Comparison of ENCODE assay signal across 27 mouse cellular contexts in genomic region chr2:157376995-157377394, GRCm38 (mm10). TPM values are rescaled to one million over a fixed set of nuclear protein-coding genes. Genes with fewer than 3 reads are reported as not detected.
DNase-seq lines count a peak whose midpoint lies in the region; ATAC-seq and TF ChIP-seq lines count a peak whose summit lies in the region.
"Had no signal": no experiment of that assay in that cellular context is flagged by ENCODE, and none has a peak within 500 bp of the region (broad histone marks: within the 10 kb centered on the region; RNA-seq: fewer than 3 reads in every experiment).

No protein-coding gene starts in this region.

- intact Hi-C loops in left cerebral cortex, postnatal 25 days (cut with DNase I) = no loop called here

- WGBS in hindbrain, embryonic 11.5 days = 44% methylated on average over 3 of the region's 3 CpGs
- 29% methylated on average over 3 of the region's 3 CpGs for WGBS in hindbrain, embryonic 14.5 days
- 58% methylated on average over 3 of the region's 3 CpGs for WGBS in small intestine, adult 2 months

- no peaks in the 10 kb centered on the region for H3K27me3 ChIP-seq in hindbrain, embryonic 11.5 days (ENCODE audit: control insufficient read depth, insufficient read depth, low read length)
- H3K27me3 ChIP-seq in hindbrain, embryonic 14.5 days (ENCODE audit: control insufficient read depth, insufficient read depth, low read length) = no peaks in the 10 kb centered on the region
- no peaks in the 10 kb centered on the region for H3K27me3 ChIP-seq in E14TG2a.4 (ENCODE audit: insufficient read depth, low read length)
- no peaks in the 10 kb centered on the region for H3K27me3 ChIP-seq in small intestine, adult 2 months (ENCODE audit: control insufficient read depth, insufficient read depth, low read length)
- H3K27me3 ChIP-seq: hindbrain, embryonic 15.5 days; Patski had no signal

- no peaks in the 10 kb centered on the region for H3K36me3 ChIP-seq in hindbrain, embryonic 11.5 days (ENCODE audit: control insufficient read depth, insufficient read depth, low read length)
- peaks cover 17% of the 10 kb centered on the region; the same call in 1 of the 2 replicates for H3K36me3 ChIP-seq in hindbrain, embryonic 14.5 days (replicated peaks; ENCODE audit: control insufficient read depth, insufficient read depth)
- peaks cover 54% of the 10 kb centered on the region for H3K36me3 ChIP-seq in E14TG2a.4 (ENCODE audit: insufficient read depth, low read length)
- H3K36me3 ChIP-seq in ES-E14 (ENCODE audit: control insufficient read depth, insufficient read depth, low read length, poor library complexity, severe bottlenecking) = peaks cover 12% of the 10 kb centered on the region; the same call in 1 of the 2 replicates
- H3K36me3 ChIP-seq in small intestine, adult 2 months (ENCODE audit: control insufficient read depth, insufficient read depth, low read length) = peaks cover 16% of the 10 kb centered on the region

- in situ Hi-C loops in ES-E14 (cut with MboI; ENCODE audit: low sequenced_read_pairs in 2 of 2, unreplicated experiment in 2 of 2) = no loop called here

- H3K27ac ChIP-seq in hindbrain, embryonic 11.5 days (ENCODE audit: low read depth, low read length) = no peak overlapping the region
- H3K27ac ChIP-seq in hindbrain, embryonic 14.5 days = no peak overlapping the region
- peak overlapping the region; percentile 98 for H3K27ac ChIP-seq in ES-E14 (ENCODE audit: insufficient read depth, low read depth, low read length, poor library complexity, severe bottlenecking)
- H3K27ac ChIP-seq in small intestine, adult 2 months (ENCODE audit: insufficient read depth, low read depth, low read length) = peak overlapping the region; percentile 4; the same call in 1 of the 2 replicates

- H3K9me3 ChIP-seq in hindbrain, embryonic 11.5 days (ENCODE audit: control insufficient read depth, low read length) = no peaks in the 10 kb centered on the region
- no peaks in the 10 kb centered on the region for H3K9me3 ChIP-seq in hindbrain, embryonic 14.5 days (ENCODE audit: control insufficient read depth, low read length)
- H3K9me3 ChIP-seq in E14TG2a.4 (ENCODE audit: low read length) (peaks cover 23% of the 10 kb centered on the region), ES-E14 (ENCODE audit: control insufficient read depth, insufficient read depth, low read depth, low read length) (no peaks in the 10 kb centered on the region)
- H3K9me3 ChIP-seq: heart, embryonic 10.5 days; hindbrain, embryonic 15.5 days had no signal

- H3K4me3 ChIP-seq in hindbrain, embryonic 11.5 days (ENCODE audit: low read depth, low read length) = no peak overlapping the region
- no peak overlapping the region for H3K4me3 ChIP-seq in hindbrain, embryonic 14.5 days (replicated peaks; ENCODE audit: low read length)
- H3K4me3 ChIP-seq in E14TG2a.4 (replicated peaks; ENCODE audit: low read length) (peak overlapping the region; percentile 70), ES-E14 (ENCODE audit: insufficient read depth in 1 of 2, low read depth in 1 of 2, low read length in 2 of 2, poor library complexity in 1 of 2, severe bottlenecking in 1 of 2) (peak overlapping the region in 1 of 2 experiments; percentile 2; a peak in 1 of 4 replicates)
- H3K4me3 ChIP-seq in small intestine, adult 2 months (ENCODE audit: low read depth, low read length) = no peak overlapping the region
- H3K4me3 ChIP-seq: erythroblast, embryonic 14.5 days; heart, embryonic 10.5 days; hindbrain, embryonic 15.5 days had no signal

- no peak for TF ChIP-seq CTCF in E14TG2a.4 (conservative IDR thresholded peaks at IDR 0.05; ENCODE audit: low read length)
- TF ChIP-seq CTCF in small intestine, adult 2 months (IDR thresholded peaks at IDR 0.05; ENCODE audit: extremely low read depth, insufficient read length, insufficient replicate concordance, low read depth, low read length) = no peak

- H3K4me2 ChIP-seq in hindbrain, embryonic 11.5 days (replicated peaks; ENCODE audit: low read depth, low read length) = no peak overlapping the region
- H3K4me2 ChIP-seq in hindbrain, embryonic 14.5 days (replicated peaks) = no peak overlapping the region

- ATAC-seq in hindbrain, embryonic 11.5 days (ENCODE audit: low FRiP score) = no peak
- no peak for ATAC-seq in hindbrain, embryonic 14.5 days (ENCODE audit: low FRiP score)
- ATAC-seq: forebrain, embryonic 16.5 days; inflammation-experienced regulatory T-cells, adult 6 months; Patski had no signal

- no peak overlapping the region for H3K9ac ChIP-seq in hindbrain, embryonic 11.5 days (ENCODE audit: low read depth, low read length)
- no peak overlapping the region for H3K9ac ChIP-seq in hindbrain, embryonic 14.5 days
- H3K9ac ChIP-seq in ES-E14 (ENCODE audit: insufficient read depth, low read depth, low read length, poor library complexity, severe bottlenecking) = no peak overlapping the region
- H3K9ac ChIP-seq: hindbrain, embryonic 15.5 days had no signal

- H3K4me1 ChIP-seq in hindbrain, embryonic 11.5 days (replicated peaks; ENCODE audit: control insufficient read depth, insufficient read depth, low read length) = no peaks in the 10 kb centered on the region; the same call in 1 of the 2 replicates
- H3K4me1 ChIP-seq in hindbrain, embryonic 14.5 days (replicated peaks; ENCODE audit: control insufficient read depth, insufficient read depth, low read length) = peaks cover 20% of the 10 kb centered on the region
- H3K4me1 ChIP-seq in E14TG2a.4 (replicated peaks; ENCODE audit: low read depth, low read length) (peaks cover 61% of the 10 kb centered on the region), ES-E14 (ENCODE audit: control insufficient read depth in 2 of 2, insufficient read depth in 2 of 2, low read length in 2 of 2, poor library complexity in 1 of 2) (peaks cover 7 to 9% of the 10 kb centered on the region in 2 experiments)
- H3K4me1 ChIP-seq in small intestine, adult 2 months (ENCODE audit: control insufficient read depth, insufficient read depth, insufficient read length, low read length) = peaks cover 33% of the 10 kb centered on the region

- TF ChIP-seq POLR2A in small intestine, adult 2 months (IDR thresholded peaks at IDR 0.05; ENCODE audit: low read depth, low read length) = no peak

- peak; percentile 27 for DNase-seq in hindbrain, embryonic 11.5 days (ENCODE audit: low spot score)
- no peak for DNase-seq in hindbrain, embryonic 14.5 days (ENCODE audit: low spot score)
- DNase-seq in ES-E14 (ENCODE audit: low read depth, low spot score) (no peak), MN1 (ENCODE audit: low spot score) (no peak)
- no peak for DNase-seq in left cerebral cortex, postnatal 25 days (ENCODE audit: low spot score in 2 of 2)
- DNase-seq: adrenal gland, postnatal 14 days; cerebellum, adult 11-12 months; cerebellum, adult 9-10 months; cerebellum, postnatal 25 days; gastrocnemius, postnatal 10 days; heart, adult 18-20 months; heart, postnatal 10 days; heart, postnatal 4 days; kidney, adult 11 months had no signal

TF ChIP-seq in ES-E14, 5 proteins besides CTCF, POLR2A, EP300 and RAD21:
- no peak for TF ChIP-seq ZNF384 (IDR thresholded peaks at IDR 0.05; ENCODE audit: low read depth, low read length)
- TF ChIP-seq HCFC1 (IDR thresholded peaks at IDR 0.05; ENCODE audit: borderline replicate concordance, insufficient read depth, low read length) = no peak
- TF ChIP-seq CHD2 (IDR thresholded peaks at IDR 0.05; ENCODE audit: low read depth, low read length) = no peak
- TF ChIP-seq ZC3H11A (IDR thresholded peaks at IDR 0.05; ENCODE audit: borderline replicate concordance, low read depth, low read length) = no peak
- no peak for TF ChIP-seq MAFK (IDR thresholded peaks at IDR 0.05; ENCODE audit: insufficient read depth, low read depth, low read length)

RNA-seq across cellular contexts. Expression of gene Manbal, which starts 9.6 kb away (rescaled TPM):
- 36.2 and 37.2 TPM in 2 replicates for polyA plus RNA-seq in hindbrain, embryonic 11.5 days (2014; fragmentation: Nextera tagmentation; extraction: Ambion mirVana)
- polyA plus RNA-seq in hindbrain, embryonic 14.5 days (2014; fragmentation: Nextera tagmentation; extraction: Ambion mirVana) = 53.3 and 58.1 TPM in 2 replicates
- total RNA-seq in ES-E14 (2012; rRNA removed) = 39.4 and 44.9 TPM in 2 replicates
- 20.1 and 47.5 TPM in 2 replicates for polyA plus RNA-seq in small intestine, adult 2 months (2012; rRNA removed)
- total RNA-seq in left cerebral cortex, postnatal 25 days (2021) = 10 to 100 TPM; 64.8 to 65.6 TPM

RNA-seq across cellular contexts. Expression of gene Ghrh, which starts 29.7 kb away (rescaled TPM):
- polyA plus RNA-seq in hindbrain, embryonic 11.5 days (2014; fragmentation: Nextera tagmentation; extraction: Ambion mirVana) = 1.0 TPM in 2 replicates
- 0.58 and 0.94 TPM in 2 replicates for polyA plus RNA-seq in hindbrain, embryonic 14.5 days (2014; fragmentation: Nextera tagmentation; extraction: Ambion mirVana)
- not detected in 2 replicates for total RNA-seq in ES-E14 (2012; rRNA removed)
- polyA plus RNA-seq in small intestine, adult 2 months (2012; rRNA removed) = 0.33 TPM in 1 of 2 replicates, not detected in the other
- not detected for total RNA-seq in left cerebral cortex, postnatal 25 days (2021)
- total RNA-seq: adrenal gland, postnatal 14 days; gastrocnemius, postnatal 10 days; gastrocnemius, postnatal 4 days; heart, adult 18-20 months; heart, postnatal 10 days; heart, postnatal 4 days; MEL had no signal
- polyA plus RNA-seq: C2C12; cortical plate, adult 2 months; erythroblast, embryonic 14.5 days; heart, embryonic 10.5 days; heart, embryonic 14.5 days; inflammation-experienced regulatory T-cells, adult 6 months; Patski had no signal

RNA-seq across cellular contexts. Expression of gene Src, which starts 41.2 kb away (rescaled TPM):
- polyA plus RNA-seq in hindbrain, embryonic 11.5 days (2014; fragmentation: Nextera tagmentation; extraction: Ambion mirVana) = 13.0 and 14.4 TPM in 2 replicates
- polyA plus RNA-seq in hindbrain, embryonic 14.5 days (2014; fragmentation: Nextera tagmentation; extraction: Ambion mirVana) = 24.8 and 30.1 TPM in 2 replicates
- total RNA-seq in ES-E14 (2012; rRNA removed) = 32.5 and 36.7 TPM in 2 replicates
- polyA plus RNA-seq in small intestine, adult 2 months (2012; rRNA removed) = 65.9 and 161 TPM in 2 replicates
- 100 to 1,000 TPM; 116 to 137 TPM for total RNA-seq in left cerebral cortex, postnatal 25 days (2021)

Comparison
In these comparisons a context has a peak if more than half of its experiments do, and no peak if none do; other contexts are left out.
1. H3K27ac ChIP-seq: peak in ES-E14 (single experiment) and small intestine, adult 2 months (single experiment); none in hindbrain, embryonic 11.5 days (single experiment) and hindbrain, embryonic 14.5 days (single experiment).